Mouse (Mus musculus) small intestine, adult 2 months (tissue): Measurements from ENCODE around the gene Atp6v0b. TPM values are rescaled to one million over a fixed set of nuclear protein-coding genes. Genes with fewer than 3 reads are reported as not detected.

Experiments used
- H3K27ac ChIP-seq: fragments of 200-500 bp; 2 replicates; pipeline ENCODE4 v1.5.1; 2012; ENCODE audit warnings: low read depth, low read length, control low read depth, inconsistent platforms; ENCODE audit not compliant: insufficient read depth
- H3K27me3 ChIP-seq: fragments of 200-500 bp; 2 replicates; pipeline ENCODE4 v1.6.1; 2012; ENCODE audit warnings: mild to moderate bottlenecking, moderate library complexity, low read length, inconsistent platforms; ENCODE audit not compliant: control insufficient read depth, insufficient read depth
- H3K36me3 ChIP-seq: fragments of 200-500 bp; 2 replicates; pipeline ENCODE4 v1.6.1; 2012; ENCODE audit warnings: mild to moderate bottlenecking, low read length, control low read depth, inconsistent platforms; ENCODE audit not compliant: control insufficient read depth, insufficient read depth
- H3K4me1 ChIP-seq: fragments of 200-500 bp; 2 replicates; pipeline ENCODE4 v1.6.1; 2012; ENCODE audit warnings: low read length, inconsistent platforms, mixed read lengths; ENCODE audit not compliant: control insufficient read depth, insufficient read depth, insufficient read length
- H3K4me3 ChIP-seq: fragments of 200-500 bp; 2 replicates; pipeline ENCODE4 v1.5.1; 2012; ENCODE audit warnings: low read depth, mild to moderate bottlenecking, control low read depth, inconsistent platforms, low read length, moderate library complexity
- CTCF ChIP-seq: fragments of 200-500 bp; IDR thresholded peaks from 2 replicates; pipeline ENCODE4 v1.5.1; 2012; ENCODE audit warnings: low read depth, mild to moderate bottlenecking, control low read depth, inconsistent platforms, low read length, moderate library complexity, mixed read lengths; ENCODE audit not compliant: insufficient replicate concordance, insufficient read length; ENCODE audit errors: extremely low read depth
- POLR2A ChIP-seq: fragments of 200-500 bp; IDR thresholded peaks from 2 replicates; pipeline ENCODE4 v1.6.1; 2012; ENCODE audit warnings: low read depth, mild to moderate bottlenecking, control low read depth, inconsistent platforms, low read length, moderate library complexity
- WGBS: fragments of 180-500 bp; shearing (Covaris S2); methylation state at CpG from one replicate; pipeline ENCODE4 v1.1.7; 2018; 5-methylcytosine and 5-hydroxymethylcytosine counted together
- polyA plus RNA-seq: library from polyadenylated mRNA; depleted of rRNA; stranded (reverse); fragments of >200 nt; gene quantifications from 2 replicates; pipeline ENCODE4 v1.2.3, GENCODE M21; 2012

Gene Atp6v0b
- polyA plus RNA-seq, 1 experiment: 435 TPM

- 71% methylated on average over 7 of the region's 7 CpGs for WGBS
- TF ChIP-seq CTCF: no peak
- no peak for TF ChIP-seq POLR2A
- Histone ChIP-seq H3K36me3 (peaks cover 3% of the 10 kb centered on the region; the same call in 1 of the 2 replicates), H3K4me3 (no peak overlapping the region), H3K4me1 (peaks cover 15% of the 10 kb centered on the region), H3K27ac (no peak overlapping the region), H3K27me3 (no peaks in the 10 kb centered on the region)
Measured at GRCm38 (mm10) chr4:117912685-117913273, 25.6 kb upstream of the Atp6v0b start.

GRCm38 (mm10) chr4:117912131-117912561 is 25.0 kb upstream of the Atp6v0b start:
- no peaks in the 10 kb centered on the region for H3K27me3 ChIP-seq
- TF ChIP-seq POLR2A (no peak), CTCF (no peak)
- peaks cover 3% of the 10 kb centered on the region; the same call in 1 of the 2 replicates for H3K36me3 ChIP-seq
- 96% methylated on average over 13 of the region's 13 CpGs for WGBS
- H3K27ac ChIP-seq: no peak overlapping the region
- H3K4me1 ChIP-seq: peaks cover 13% of the 10 kb centered on the region
- H3K4me3 ChIP-seq: no peak overlapping the region

GRCm38 (mm10) chr4:117908834-117909453 is 21.8 kb upstream of the Atp6v0b start:
- no peak for TF ChIP-seq POLR2A
- TF ChIP-seq CTCF: no peak
- Histone ChIP-seq H3K4me1 (peaks cover 8% of the 10 kb centered on the region), H3K36me3 (peaks cover 14% of the 10 kb centered on the region; the same call in 1 of the 2 replicates), H3K4me3 (no peak overlapping the region), H3K27ac (no peak overlapping the region), H3K27me3 (no peaks in the 10 kb centered on the region)
- whole genome bisulfite sequencing: 81% methylated on average over 8 of the region's 8 CpGs

DNA sequence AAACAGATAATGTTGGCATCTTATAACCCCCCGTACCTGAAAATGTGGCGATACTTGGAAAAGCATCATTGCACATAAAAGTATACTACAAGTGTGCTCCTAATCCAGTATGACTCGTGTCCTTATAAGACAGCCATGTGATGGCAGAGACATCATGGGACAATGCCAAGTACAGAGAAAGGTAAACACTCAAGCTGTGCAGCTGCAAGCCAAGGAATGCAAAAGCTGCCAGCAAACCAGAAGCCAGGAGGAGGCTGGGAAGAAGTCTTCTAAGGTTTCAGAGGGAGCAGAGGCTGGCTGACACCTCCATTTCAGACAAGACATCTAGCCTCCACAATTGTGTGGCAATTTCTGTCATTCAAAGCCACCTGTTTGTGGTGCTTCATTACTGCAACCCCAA is 19.1 kb upstream of the Atp6v0b start:
- WGBS: 52% methylated on average over 3 of the region's 3 CpGs
- Histone ChIP-seq H3K36me3 (peaks cover 36% of the 10 kb centered on the region), H3K27ac (no peak overlapping the region), H3K27me3 (no peaks in the 10 kb centered on the region), H3K4me3 (no peak overlapping the region), H3K4me1 (no peaks in the 10 kb centered on the region)
- TF ChIP-seq POLR2A: no peak
- no peak for TF ChIP-seq CTCF

- Histone ChIP-seq H3K27ac (no peak overlapping the region), H3K4me3 (no peak overlapping the region), H3K27me3 (no peaks in the 10 kb centered on the region), H3K4me1 (no peaks in the 10 kb centered on the region), H3K36me3 (peaks cover 51% of the 10 kb centered on the region)
- TF ChIP-seq CTCF: no peak
- no peak for TF ChIP-seq POLR2A
- WGBS: 85% methylated on average over 8 of the region's 8 CpGs
Measured at GRCm38 (mm10) chr4:117904761-117905160, 17.6 kb upstream of the Atp6v0b start.

DNA sequence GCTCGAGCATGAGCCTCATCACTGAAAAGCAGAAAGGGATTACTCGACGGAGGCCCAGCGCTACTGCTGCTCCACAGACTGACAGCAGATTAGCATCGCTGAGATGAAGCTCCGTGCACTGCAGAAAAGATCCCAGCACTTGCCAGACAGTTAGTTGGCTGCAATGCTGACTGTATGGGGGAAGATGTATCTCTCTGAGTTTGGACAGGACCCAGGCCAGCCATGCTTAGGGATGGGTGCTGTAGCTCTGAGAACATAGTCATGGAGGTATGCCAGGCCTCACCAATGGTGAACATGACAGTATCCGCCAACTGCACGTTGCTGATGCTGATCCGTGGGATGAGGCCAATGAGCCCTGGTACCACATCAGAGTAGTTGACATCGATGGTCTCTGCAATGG is 17.0 kb upstream of the Atp6v0b start:
- H3K4me1 ChIP-seq: no peaks in the 10 kb centered on the region
- 92% methylated on average over 10 of the region's 10 CpGs for WGBS
- H3K4me3 ChIP-seq: no peak overlapping the region
- peaks cover 57% of the 10 kb centered on the region for H3K36me3 ChIP-seq
- H3K27me3 ChIP-seq: no peaks in the 10 kb centered on the region
- no peak overlapping the region for H3K27ac ChIP-seq
- TF ChIP-seq CTCF: no peak

- WGBS: 56% methylated on average over 3 of the region's 3 CpGs
- H3K4me3 ChIP-seq: no peak overlapping the region
- no peaks in the 10 kb centered on the region for H3K4me1 ChIP-seq
- H3K27me3 ChIP-seq: no peaks in the 10 kb centered on the region
- TF ChIP-seq CTCF: no peak
- TF ChIP-seq POLR2A: no peak
- no peak overlapping the region for H3K27ac ChIP-seq
- peaks cover 47% of the 10 kb centered on the region for H3K36me3 ChIP-seq
Measured at GRCm38 (mm10) chr4:117898111-117898510, 11.0 kb upstream of the Atp6v0b start.
